Mouse (Mus musculus): ENCODE results near the gene Khk.

DNA sequence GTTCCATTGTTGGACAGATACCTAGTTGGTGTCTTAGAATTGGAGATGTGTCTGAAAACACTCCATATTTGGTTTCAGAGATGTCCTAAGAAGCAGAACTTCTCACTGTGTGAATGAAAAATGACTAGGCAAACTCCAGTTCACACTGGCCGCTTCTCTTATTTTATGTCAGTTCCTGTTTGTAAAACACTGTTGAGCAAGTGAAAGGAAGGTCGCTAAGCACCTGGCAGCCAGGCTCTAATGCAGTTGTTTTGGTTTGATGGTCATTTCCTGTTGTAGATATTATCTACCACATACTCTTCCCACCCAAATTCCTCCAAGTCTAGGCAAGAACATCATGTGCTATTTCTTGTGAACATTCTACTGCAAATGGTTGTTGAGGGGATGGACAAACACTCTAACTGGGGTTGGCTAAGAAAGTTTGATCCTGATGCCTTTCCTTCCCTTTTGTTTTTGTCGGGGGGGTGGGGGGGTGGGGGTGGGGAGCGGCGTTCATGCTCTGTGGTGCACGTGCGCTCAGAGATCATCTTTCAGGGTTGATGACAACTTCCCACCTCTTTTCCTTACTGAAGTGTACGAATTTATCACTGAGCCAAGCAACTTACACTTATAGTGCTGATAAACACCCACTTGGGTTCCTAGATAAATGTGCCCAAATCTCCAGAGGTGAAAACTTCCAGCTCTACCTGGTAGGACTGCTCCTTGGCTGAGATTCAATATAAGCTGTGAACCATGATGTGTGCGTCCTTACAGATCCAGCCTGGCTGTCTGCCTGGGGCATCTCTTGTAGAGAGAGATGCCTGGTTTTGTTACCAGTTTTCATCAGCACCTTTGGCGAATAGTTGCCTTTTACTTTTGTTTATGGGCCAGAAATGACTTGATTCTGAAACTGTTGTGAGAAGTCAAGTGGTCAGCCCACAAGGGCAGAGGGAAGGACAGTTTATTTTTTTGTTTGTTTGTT lies 40.6 kb downstream of the Khk start:
- TF ChIP-seq CTCF (conservative IDR thresholded peaks at IDR 0.05; ENCODE audit: insufficient read depth, insufficient read length, low read depth, low read length) = no peak
- TF ChIP-seq POLR2A (IDR thresholded peaks at IDR 0.05; ENCODE audit: low read depth, low read length) = no peak
